Mouse (Mus musculus): ENCODE results near the gene Cpvl. TPM values are rescaled to one million over a fixed set of nuclear protein-coding genes. Genes with fewer than 3 reads are reported as not detected.

Gene Cpvl
- polyA plus RNA-seq, 1 experiment: 0.19 TPM

DNA sequence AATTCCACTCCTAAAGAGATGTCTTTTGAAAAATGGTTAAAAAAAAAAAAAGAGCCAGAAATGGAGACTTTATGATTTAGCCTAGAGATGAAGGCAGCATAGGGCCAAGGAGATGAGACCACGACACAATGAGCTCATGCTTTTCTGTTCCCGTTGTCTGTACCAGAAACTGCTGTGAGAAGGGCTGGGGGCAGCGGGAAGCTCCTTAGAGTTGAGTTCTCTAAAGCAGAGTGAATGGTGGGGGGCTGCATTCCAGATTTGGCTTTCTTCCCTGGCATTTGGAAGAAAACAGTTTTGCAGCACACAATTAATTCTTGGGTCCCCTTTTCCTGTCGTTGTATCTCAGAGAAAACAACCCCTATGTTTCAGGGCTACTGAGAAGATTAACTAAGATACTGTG lies 30.8 kb upstream of the Cpvl start:
- Histone ChIP-seq H3K27me3 (replicated peaks; ENCODE audit: control insufficient read depth, insufficient read depth, low read length) (no peaks in the 10 kb centered on the region), H3K27ac (ENCODE audit: insufficient read depth, low read depth, low read length) (no peak overlapping the region), H3K4me1 (ENCODE audit: control insufficient read depth, insufficient read depth, low read length) (no peaks in the 10 kb centered on the region), H3K36me3 (ENCODE audit: control insufficient read depth, insufficient read depth, low read length) (no peaks in the 10 kb centered on the region), H3K4me3 (ENCODE audit: insufficient read depth, low read depth, low read length) (no peak overlapping the region)
- DNase-seq: no peak
- WGBS: 67% methylated on average over 4 of the region's 4 CpGs
- TF ChIP-seq CTCF (conservative IDR thresholded peaks at IDR 0.05; ENCODE audit: insufficient read depth, insufficient read length, low read depth, low read length): no peak
- TF ChIP-seq POLR2A (IDR thresholded peaks at IDR 0.05; ENCODE audit: low read depth, low read length): no peak

DNA sequence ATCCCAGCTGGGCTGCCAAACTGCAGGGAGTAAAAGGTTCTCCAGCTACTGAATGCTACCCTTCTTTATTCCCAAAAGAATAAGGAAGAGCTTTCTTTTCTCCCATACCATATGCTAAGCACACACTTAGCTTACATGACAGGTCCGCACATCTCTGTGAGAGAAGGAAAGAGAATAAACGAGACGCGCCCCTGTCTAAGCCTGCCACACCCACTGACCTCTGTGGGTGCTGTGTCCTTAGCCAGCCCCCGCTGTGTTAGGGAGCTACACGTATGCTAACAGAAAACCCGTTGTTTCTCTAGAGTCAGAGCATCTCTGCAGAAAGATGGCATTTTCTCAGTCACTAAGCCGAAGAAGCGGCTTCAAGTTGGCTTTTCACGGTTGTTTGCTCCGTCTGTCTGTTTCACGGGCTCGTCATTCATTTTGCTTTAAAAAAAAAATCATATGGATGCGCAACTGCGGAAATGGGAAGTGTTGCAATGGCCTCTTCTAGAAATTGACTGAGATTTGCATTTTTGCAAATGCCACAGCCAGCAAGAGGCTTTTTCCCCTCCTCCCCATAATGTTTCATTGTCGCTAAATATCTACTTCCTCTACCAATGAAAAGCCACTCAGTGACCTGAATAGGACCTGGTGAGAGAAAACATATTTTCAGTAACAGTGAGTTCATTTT lies 30.1 kb upstream of the Cpvl start:
- no peak overlapping the region for H3K27ac ChIP-seq (ENCODE audit: insufficient read depth, low read depth, low read length)
- no peak for DNase-seq
- H3K4me3 ChIP-seq (ENCODE audit: insufficient read depth, low read depth, low read length): no peak overlapping the region
- H3K36me3 ChIP-seq (ENCODE audit: control insufficient read depth, insufficient read depth, low read length): no peaks in the 10 kb centered on the region
- no peaks in the 10 kb centered on the region for H3K4me1 ChIP-seq (ENCODE audit: control insufficient read depth, insufficient read depth, low read length)
- WGBS: 85% methylated on average over 16 of the region's 16 CpGs
- TF ChIP-seq CTCF (conservative IDR thresholded peaks at IDR 0.05; ENCODE audit: insufficient read depth, insufficient read length, low read depth, low read length): no peak
- no peak for TF ChIP-seq POLR2A (IDR thresholded peaks at IDR 0.05; ENCODE audit: low read depth, low read length)
- H3K27me3 ChIP-seq (replicated peaks; ENCODE audit: control insufficient read depth, insufficient read depth, low read length): no peaks in the 10 kb centered on the region

GRCm38 (mm10) chr6:54005302-54005701 lies 26.8 kb upstream of the Cpvl start:
- Histone ChIP-seq H3K4me3 (ENCODE audit: insufficient read depth, low read depth, low read length) (no peak overlapping the region), H3K4me1 (ENCODE audit: control insufficient read depth, insufficient read depth, low read length) (no peaks in the 10 kb centered on the region), H3K27me3 (replicated peaks; ENCODE audit: control insufficient read depth, insufficient read depth, low read length) (no peaks in the 10 kb centered on the region), H3K27ac (ENCODE audit: insufficient read depth, low read depth, low read length) (no peak overlapping the region), H3K36me3 (ENCODE audit: control insufficient read depth, insufficient read depth, low read length) (no peaks in the 10 kb centered on the region)
- no peak for DNase-seq
- WGBS: 87% methylated on average over 4 of the region's 4 CpGs
- no peak for TF ChIP-seq CTCF (conservative IDR thresholded peaks at IDR 0.05; ENCODE audit: insufficient read depth, insufficient read length, low read depth, low read length)
- TF ChIP-seq POLR2A (IDR thresholded peaks at IDR 0.05; ENCODE audit: low read depth, low read length): no peak

DNA sequence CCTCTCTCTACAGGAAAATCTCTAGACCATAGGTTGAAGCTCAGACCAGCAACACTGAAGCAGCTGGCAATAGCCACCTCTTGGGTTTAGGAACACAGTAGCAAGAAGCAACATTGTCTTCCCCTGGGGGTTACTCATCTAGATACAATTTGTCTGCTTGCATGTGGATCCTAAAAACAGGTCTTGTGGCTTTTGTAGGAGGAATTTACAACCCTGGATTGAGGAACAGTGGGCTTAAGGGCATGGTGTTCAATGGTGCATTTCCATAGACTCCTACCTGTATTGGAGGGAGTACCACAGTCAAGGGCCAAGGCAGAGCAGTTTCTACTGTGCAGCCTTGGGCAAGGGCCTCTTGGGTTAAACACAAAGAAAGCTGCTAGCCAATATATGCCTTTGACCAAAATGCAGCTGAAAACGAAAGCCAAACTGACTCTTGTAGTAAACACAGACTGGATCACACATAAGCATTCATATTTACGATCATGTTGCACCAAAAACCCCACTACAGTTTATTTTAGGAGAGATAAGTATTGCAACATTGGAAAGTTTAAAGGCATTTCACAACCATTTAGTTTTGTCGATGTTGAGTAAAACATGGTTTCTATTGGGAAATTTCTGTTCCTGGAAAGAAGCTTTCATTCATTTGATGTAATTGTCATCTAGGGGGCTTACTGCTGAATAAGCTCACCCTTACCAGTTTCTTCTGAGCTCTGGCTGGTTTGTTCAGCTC lies 17.9 kb upstream of the Cpvl start:
- no peaks in the 10 kb centered on the region; the same call in 1 of the 2 replicates for H3K4me1 ChIP-seq (ENCODE audit: control insufficient read depth, insufficient read depth, low read length)
- no peak for DNase-seq
- TF ChIP-seq POLR2A (IDR thresholded peaks at IDR 0.05; ENCODE audit: low read depth, low read length): no peak
- TF ChIP-seq CTCF (conservative IDR thresholded peaks at IDR 0.05; ENCODE audit: insufficient read depth, insufficient read length, low read depth, low read length): no peak
- no peak overlapping the region for H3K4me3 ChIP-seq (ENCODE audit: insufficient read depth, low read depth, low read length)
- no peak overlapping the region for H3K27ac ChIP-seq (ENCODE audit: insufficient read depth, low read depth, low read length)
- no peaks in the 10 kb centered on the region for H3K36me3 ChIP-seq (ENCODE audit: control insufficient read depth, insufficient read depth, low read length)
- 88% methylated on average over 3 of the region's 3 CpGs for WGBS
- H3K27me3 ChIP-seq (replicated peaks; ENCODE audit: control insufficient read depth, insufficient read depth, low read length): no peaks in the 10 kb centered on the region

GRCm38 (mm10) chr6:53995519-53995918 lies 17.0 kb upstream of the Cpvl start:
- no peak for TF ChIP-seq CTCF (conservative IDR thresholded peaks at IDR 0.05; ENCODE audit: insufficient read depth, insufficient read length, low read depth, low read length)
- no peak for TF ChIP-seq POLR2A (IDR thresholded peaks at IDR 0.05; ENCODE audit: low read depth, low read length)
- no peaks in the 10 kb centered on the region for H3K27me3 ChIP-seq (replicated peaks; ENCODE audit: control insufficient read depth, insufficient read depth, low read length)
- H3K4me3 ChIP-seq (ENCODE audit: insufficient read depth, low read depth, low read length): no peak overlapping the region
- no peaks in the 10 kb centered on the region; the same call in 1 of the 2 replicates for H3K4me1 ChIP-seq (ENCODE audit: control insufficient read depth, insufficient read depth, low read length)
- H3K27ac ChIP-seq (ENCODE audit: insufficient read depth, low read depth, low read length): no peak overlapping the region
- WGBS: 19% methylated on average over 4 of the region's 4 CpGs
- DNase-seq: peak; percentile 53
- no peaks in the 10 kb centered on the region for H3K36me3 ChIP-seq (ENCODE audit: control insufficient read depth, insufficient read depth, low read length)

GRCm38 (mm10) chr6:53992386-53992785 lies 13.9 kb upstream of the Cpvl start:
- no peak overlapping the region for H3K4me3 ChIP-seq (ENCODE audit: insufficient read depth, low read depth, low read length)
- no peak overlapping the region for H3K27ac ChIP-seq (ENCODE audit: insufficient read depth, low read depth, low read length)
- H3K27me3 ChIP-seq (replicated peaks; ENCODE audit: control insufficient read depth, insufficient read depth, low read length): no peaks in the 10 kb centered on the region
- no peaks in the 10 kb centered on the region for H3K36me3 ChIP-seq (ENCODE audit: control insufficient read depth, insufficient read depth, low read length)
- no peaks in the 10 kb centered on the region; the same call in 1 of the 2 replicates for H3K4me1 ChIP-seq (ENCODE audit: control insufficient read depth, insufficient read depth, low read length)
- DNase-seq: no peak
- TF ChIP-seq CTCF (conservative IDR thresholded peaks at IDR 0.05; ENCODE audit: insufficient read depth, insufficient read length, low read depth, low read length): no peak
- no peak for TF ChIP-seq POLR2A (IDR thresholded peaks at IDR 0.05; ENCODE audit: low read depth, low read length)
- 81% methylated on average over 3 of the region's 3 CpGs for WGBS

GRCm38 (mm10) chr6:53987235-53987634 lies 8.8 kb upstream of the Cpvl start:
- H3K4me1 ChIP-seq (ENCODE audit: control insufficient read depth, insufficient read depth, low read length): no peaks in the 10 kb centered on the region; the same call in 1 of the 2 replicates
- no peak overlapping the region for H3K27ac ChIP-seq (ENCODE audit: insufficient read depth, low read depth, low read length)
- H3K4me3 ChIP-seq (ENCODE audit: insufficient read depth, low read depth, low read length): no peak overlapping the region
- H3K27me3 ChIP-seq (replicated peaks; ENCODE audit: control insufficient read depth, insufficient read depth, low read length): no peaks in the 10 kb centered on the region
- TF ChIP-seq CTCF (conservative IDR thresholded peaks at IDR 0.05; ENCODE audit: insufficient read depth, insufficient read length, low read depth, low read length) (no peak), POLR2A (IDR thresholded peaks at IDR 0.05; ENCODE audit: low read depth, low read length) (no peak)
- 30% methylated on average over 3 of the region's 3 CpGs for WGBS
- H3K36me3 ChIP-seq (ENCODE audit: control insufficient read depth, insufficient read depth, low read length): no peaks in the 10 kb centered on the region
- peak; percentile 35 for DNase-seq
